Mouse (Mus musculus) cortical plate, adult 2 months (tissue): Measurements from ENCODE around the gene Dnpep. TPM values are rescaled to one million over a fixed set of nuclear protein-coding genes. Genes with fewer than 3 reads are reported as not detected.
A peak's percentile ranks its signal among the peaks of the same experiment; 100 is the strongest.

ENCODE experiments used
- H3K27ac ChIP-seq: fragments of 200-500 bp; 2 replicates; pipeline ENCODE4 v1.5.1; 2012; ENCODE audit warnings: low read length, control low read depth, inconsistent platforms; ENCODE audit not compliant: insufficient read depth
- H3K4me1 ChIP-seq: fragments of 200-500 bp; 2 replicates; pipeline ENCODE4 v1.6.1; 2011; ENCODE audit warnings: low read length; ENCODE audit not compliant: control insufficient read depth, insufficient read depth
- H3K4me3 ChIP-seq: fragments of 200-500 bp; 2 replicates; pipeline ENCODE4 v1.5.1; 2011; ENCODE audit warnings: mild to moderate bottlenecking, low read length, control low read depth; ENCODE audit not compliant: insufficient read depth
- CTCF ChIP-seq: fragments of 200-500 bp; IDR thresholded peaks from 2 replicates; pipeline ENCODE4 v1.5.1; 2011; ENCODE audit warnings: mild to moderate bottlenecking, control low read depth, low read length; ENCODE audit not compliant: insufficient read depth; ENCODE audit errors: extremely low read depth
- POLR2A ChIP-seq: fragments of 200-500 bp; IDR thresholded peaks from 2 replicates; pipeline ENCODE4 v1.6.1; 2011; ENCODE audit warnings: mild to moderate bottlenecking, low read length, control low read depth; ENCODE audit not compliant: insufficient read depth; ENCODE audit errors: extremely low read depth
- polyA plus RNA-seq: library from polyadenylated mRNA; depleted of rRNA; stranded (reverse); fragments of >200 nt; gene quantifications from 2 replicates; pipeline ENCODE4 v1.2.3, GENCODE M21; 2012; rRNA removed

Dnpep gene
- 73.6 and 74.4 TPM in 2 replicates for polyA plus RNA-seq

GRCm38 (mm10) chr1:75317241-75318201 is at the start of gene Dnpep:
Gene Dnpep (minus strand): TSS chr1:75317990.
- TF ChIP-seq POLR2A (peak; percentile 39; the same call in 1 of the 2 replicates), CTCF (peak; percentile 48)
- no peaks in the 10 kb centered on the region for H3K4me1 ChIP-seq
- H3K27ac ChIP-seq, result peak within 1 kb of the TSS; percentile 96
- peak within 1 kb of the TSS; percentile 98 for H3K4me3 ChIP-seq

- TF ChIP-seq POLR2A, result no peak
- TF ChIP-seq CTCF, result no peak
- Histone ChIP-seq H3K4me1 (no peaks in the 10 kb centered on the region), H3K27ac (no peak overlapping the region), H3K4me3 (no peak overlapping the region)
Measured at GRCm38 (mm10) chr1:75365510-75366137, 47.8 kb upstream of the Dnpep start.

GRCm38 (mm10) chr1:75363868-75364267 is 46.1 kb upstream of the Dnpep start:
- Histone ChIP-seq H3K27ac (no peak overlapping the region), H3K4me1 (peaks cover under 1% of the 10 kb centered on the region), H3K4me3 (no peak overlapping the region)
- TF ChIP-seq CTCF, result no peak

- TF ChIP-seq CTCF (no peak), POLR2A (no peak)
- H3K4me1 ChIP-seq, result peaks cover 10% of the 10 kb centered on the region
- H3K27ac ChIP-seq, result no peak overlapping the region
- H3K4me3 ChIP-seq, result no peak overlapping the region
Measured at GRCm38 (mm10) chr1:75361750-75362149, 44.0 kb upstream of the Dnpep start.

- Histone ChIP-seq H3K4me3 (no peak overlapping the region), H3K4me1 (peaks cover 10% of the 10 kb centered on the region), H3K27ac (no peak overlapping the region)
- TF ChIP-seq POLR2A (no peak), CTCF (no peak)
Measured at GRCm38 (mm10) chr1:75361123-75361522, 43.3 kb upstream of the Dnpep start.

- H3K4me1 ChIP-seq, result peaks cover 10% of the 10 kb centered on the region
- H3K4me3 ChIP-seq, result no peak within 1 kb of the TSS
- TF ChIP-seq CTCF (no peak), POLR2A (no peak)
- H3K27ac ChIP-seq, result no peak within 1 kb of the TSS
Measured at GRCm38 (mm10) chr1:75360112-75361031, 42.6 kb upstream of the Dnpep start, which contains the start of gene Des. Gene Des (plus strand): TSS chr1:75360329.

- Histone ChIP-seq H3K4me3 (no peak overlapping the region), H3K4me1 (peaks cover 10% of the 10 kb centered on the region), H3K27ac (no peak overlapping the region)
- TF ChIP-seq CTCF (no peak), POLR2A (no peak)
Measured at GRCm38 (mm10) chr1:75359346-75359745, 41.6 kb upstream of the Dnpep start.

GRCm38 (mm10) chr1:75358009-75358408 is 40.2 kb upstream of the Dnpep start:
- no peak overlapping the region for H3K4me3 ChIP-seq
- TF ChIP-seq POLR2A (no peak), CTCF (no peak)
- H3K4me1 ChIP-seq, result peaks cover 10% of the 10 kb centered on the region
- peak overlapping the region; percentile 14; the same call in 1 of the 2 replicates for H3K27ac ChIP-seq

- Histone ChIP-seq H3K27ac (no peak overlapping the region), H3K4me3 (no peak overlapping the region), H3K4me1 (peaks cover 10% of the 10 kb centered on the region)
- no peak for TF ChIP-seq POLR2A
- no peak for TF ChIP-seq CTCF
Measured at GRCm38 (mm10) chr1:75357261-75357660, 39.5 kb upstream of the Dnpep start.
